Mouse (Mus musculus): ENCODE data around the gene Rwdd4a.

The Rwdd4a gene

DNA sequence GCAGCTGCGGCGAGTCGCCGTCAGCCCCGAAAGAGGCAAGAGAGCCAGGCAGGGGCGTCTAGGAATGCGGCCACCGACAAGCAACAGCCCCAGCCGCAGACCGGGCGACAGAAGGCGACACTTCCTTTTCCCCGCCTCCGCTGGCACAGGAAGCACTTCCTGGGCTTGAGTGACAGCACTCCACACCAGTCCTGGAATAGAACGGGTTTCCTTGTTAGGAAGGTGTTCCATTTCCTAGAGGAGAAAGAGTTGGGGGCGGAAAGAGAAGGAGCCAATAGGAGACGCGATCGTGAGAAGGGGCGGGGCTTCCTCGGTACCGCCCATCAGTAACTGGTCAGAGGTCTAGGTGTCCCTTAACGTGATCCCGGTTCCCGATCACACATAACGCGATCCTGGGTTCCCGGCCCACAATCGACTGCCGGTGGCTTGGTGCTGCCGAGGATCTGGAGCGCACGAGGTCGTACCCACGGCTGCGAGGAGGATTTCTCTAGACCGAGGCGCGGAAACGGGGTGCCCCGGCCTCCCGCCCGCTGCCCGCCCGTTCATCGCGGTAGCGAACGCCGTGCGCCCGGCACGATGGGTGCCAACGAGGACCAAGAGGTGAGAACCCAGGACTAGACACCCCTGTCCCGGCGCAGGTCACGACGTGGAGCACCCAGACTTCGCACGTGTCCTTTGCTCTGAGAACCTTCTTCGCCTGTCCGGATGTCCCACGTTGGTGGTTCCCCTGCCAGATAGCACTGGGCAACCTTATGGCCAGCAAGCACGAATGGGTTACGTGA, at the start of gene Rwdd4a, which contains the start of gene Trappc11:
Gene Rwdd4a, plus strand, starts transcription at position 321 of the 782 bp plus-strand sequence.
Gene Trappc11, minus strand, starts transcription at position 127 of the 782 bp plus-strand sequence.
- under 1% methylated on average over 65 of the region's 65 CpGs for WGBS

DNA sequence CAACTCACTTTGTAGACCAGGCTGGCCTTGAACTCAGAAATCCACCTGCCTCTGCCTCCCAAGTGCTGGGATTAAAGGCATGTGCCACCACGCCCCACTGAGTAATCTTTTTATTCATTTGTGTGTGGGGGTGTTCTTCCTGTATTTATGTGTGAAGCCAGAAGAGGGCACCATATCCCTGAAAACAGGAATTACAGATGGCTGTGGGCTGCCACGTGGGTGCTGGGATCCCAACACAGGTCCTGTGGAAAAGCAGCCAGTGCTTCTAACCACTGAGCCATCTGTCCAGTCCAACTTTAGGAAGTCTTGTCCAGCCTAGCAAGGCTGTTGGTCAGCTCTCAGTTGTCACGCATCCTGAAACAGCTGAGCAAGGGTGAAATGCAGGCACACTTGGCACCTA, 46.2 kb upstream of the Rwdd4a start:
- 93% methylated on average over 3 of the region's 3 CpGs for WGBS

- WGBS = 91% methylated on average over 12 of the region's 12 CpGs
These were observed 40.4 kb upstream of the Rwdd4a start for GRCm38 (mm10) chr8:47493106-47493505.

DNA sequence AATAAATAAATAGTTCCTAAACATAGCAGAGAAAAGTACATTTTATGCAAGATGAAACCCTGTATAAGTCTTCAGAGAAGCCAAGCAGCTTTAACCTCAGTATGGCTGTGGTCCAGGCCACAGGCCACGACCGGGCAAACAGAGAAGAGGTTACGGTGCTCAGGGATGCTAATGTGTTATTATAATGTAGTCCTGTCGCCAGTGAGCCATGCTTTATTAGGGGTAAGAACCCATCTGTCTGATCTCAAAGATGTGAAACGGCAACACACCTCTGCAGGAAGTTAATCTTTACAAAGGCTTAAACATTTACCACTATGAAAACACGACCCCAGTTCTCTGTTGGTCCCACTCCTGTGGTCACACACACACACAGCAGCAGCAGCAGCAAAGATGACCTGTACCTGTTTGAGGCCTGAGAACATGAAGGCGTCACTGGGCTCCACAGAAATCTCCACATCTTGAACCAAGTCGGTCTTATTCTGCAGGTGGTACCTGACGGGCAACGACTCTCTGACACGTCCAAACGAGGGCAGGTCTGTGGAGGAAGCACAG, 38.8 kb upstream of the Rwdd4a start:
- 88% methylated on average over 12 of the region's 12 CpGs for WGBS

DNA sequence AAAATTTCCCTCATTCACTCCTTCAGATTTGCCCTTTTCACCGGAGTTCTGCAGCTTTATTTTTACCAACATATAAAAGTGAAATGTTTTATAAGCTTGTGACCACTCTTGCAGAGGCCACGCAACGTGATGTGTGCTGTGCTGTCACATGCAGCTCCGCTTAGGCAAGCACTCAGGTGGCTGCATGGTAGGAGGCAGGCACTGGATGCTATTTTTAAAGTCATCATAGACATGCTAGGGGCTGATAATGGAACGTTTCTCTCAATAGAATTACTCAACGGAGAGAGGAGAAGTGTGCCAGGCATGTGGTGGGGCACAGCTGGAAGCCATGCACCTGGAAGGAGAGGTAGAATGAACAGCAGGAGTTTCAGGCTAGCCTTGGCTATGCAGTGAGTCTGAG, 38.0 kb upstream of the Rwdd4a start:
- 75% methylated on average over 6 of the region's 6 CpGs for WGBS

DNA sequence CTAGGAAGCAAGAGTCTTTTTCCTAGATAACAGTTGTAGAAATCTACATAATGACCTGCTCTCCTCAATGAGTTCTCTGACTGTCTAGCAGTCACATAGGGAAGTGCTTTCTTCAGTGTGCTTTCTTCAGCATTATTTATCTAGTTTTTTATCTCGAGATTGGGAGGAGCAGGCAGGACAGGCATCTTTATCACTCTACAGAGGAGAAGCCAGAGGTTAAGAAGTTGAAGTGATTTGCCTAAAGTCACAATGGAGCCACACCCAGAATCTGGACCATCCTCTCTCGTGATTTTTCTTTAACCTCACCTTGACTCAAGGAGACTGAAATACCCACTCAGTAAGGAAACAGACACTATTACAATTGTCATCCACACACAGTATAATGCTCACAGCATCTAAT, 31.5 kb upstream of the Rwdd4a start:
- 86% methylated on average over 2 of the region's 2 CpGs for WGBS

GRCm38 (mm10) chr8:47502546-47502945, 30.9 kb upstream of the Rwdd4a start:
- WGBS = 96% methylated on average over 13 of the region's 13 CpGs

GRCm38 (mm10) chr8:47505431-47505830, 28.0 kb upstream of the Rwdd4a start:
- WGBS = 90% methylated on average over 12 of the region's 12 CpGs

GRCm38 (mm10) chr8:47510930-47511329, 22.5 kb upstream of the Rwdd4a start:
- WGBS = 78% methylated on average over 9 of the region's 9 CpGs

DNA sequence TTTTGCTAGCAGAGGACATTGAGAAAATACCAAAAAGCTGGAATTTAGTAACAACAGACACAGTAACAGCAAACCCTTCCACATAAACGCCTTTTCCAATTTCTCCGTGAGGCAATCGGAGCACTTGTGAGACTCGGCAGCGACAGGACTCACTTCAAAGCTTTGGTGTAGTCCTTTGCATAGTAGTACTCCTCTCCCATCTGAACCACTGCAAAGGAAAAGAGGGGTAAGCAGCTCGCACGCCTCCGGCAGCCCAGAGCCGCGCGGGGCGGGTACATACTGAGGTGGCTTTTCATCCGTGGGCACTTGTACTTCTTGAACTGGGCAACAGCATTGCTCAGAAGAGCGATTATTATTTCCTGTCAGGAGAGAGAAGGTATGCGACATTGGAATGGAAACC, 19.9 kb upstream of the Rwdd4a start:
- WGBS = 96% methylated on average over 15 of the region's 15 CpGs

DNA sequence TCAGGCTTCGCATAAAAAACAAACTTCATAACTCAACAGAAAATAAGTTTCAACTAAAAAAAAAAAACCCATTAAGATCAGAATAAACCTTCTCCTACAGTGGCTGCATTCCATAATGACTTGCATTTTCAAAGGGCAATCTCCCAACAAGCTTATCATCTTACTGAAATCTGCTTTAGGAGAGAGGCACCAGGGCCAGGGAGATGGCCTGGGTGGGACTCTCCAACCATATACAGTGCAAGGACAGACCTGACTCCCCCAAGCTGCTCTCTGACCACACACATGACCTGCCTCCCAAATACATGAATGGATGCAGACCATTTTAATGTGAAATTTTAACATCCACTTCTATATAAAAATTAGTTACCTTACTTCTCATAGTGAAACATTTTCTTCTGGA, 5.4 kb upstream of the Rwdd4a start:
- 90% methylated on average over 1 of the region's 1 CpGs for WGBS

GRCm38 (mm10) chr8:47538323-47538722, 4.9 kb downstream of the Rwdd4a start:
- 82% methylated on average over 4 of the region's 4 CpGs for WGBS

- 96% methylated on average over 16 of the region's 16 CpGs for whole genome bisulfite sequencing
These were observed 9.3 kb downstream of the Rwdd4a start for GRCm38 (mm10) chr8:47542746-47543145.

DNA sequence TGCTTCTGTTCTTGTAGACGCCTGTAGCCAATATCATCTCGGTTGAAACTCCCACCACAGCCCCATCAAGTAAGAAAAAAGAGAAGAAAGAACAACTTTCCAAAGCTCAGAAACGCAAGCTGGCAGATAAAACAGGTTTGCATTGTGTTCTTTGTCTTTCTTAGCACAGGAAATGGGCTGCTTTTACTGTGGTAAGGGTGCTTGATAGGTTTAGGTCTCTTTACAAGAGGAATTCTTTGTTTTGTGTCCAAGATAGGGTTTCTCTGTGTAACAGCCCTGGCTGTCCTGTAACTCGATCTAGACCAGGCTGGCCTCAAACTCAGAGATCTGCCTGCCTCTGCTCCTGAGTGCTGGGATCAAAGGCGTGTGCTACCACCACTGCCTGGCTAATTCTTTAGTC, 10.6 kb downstream of the Rwdd4a start:
- 94% methylated on average over 5 of the region's 5 CpGs for WGBS

DNA sequence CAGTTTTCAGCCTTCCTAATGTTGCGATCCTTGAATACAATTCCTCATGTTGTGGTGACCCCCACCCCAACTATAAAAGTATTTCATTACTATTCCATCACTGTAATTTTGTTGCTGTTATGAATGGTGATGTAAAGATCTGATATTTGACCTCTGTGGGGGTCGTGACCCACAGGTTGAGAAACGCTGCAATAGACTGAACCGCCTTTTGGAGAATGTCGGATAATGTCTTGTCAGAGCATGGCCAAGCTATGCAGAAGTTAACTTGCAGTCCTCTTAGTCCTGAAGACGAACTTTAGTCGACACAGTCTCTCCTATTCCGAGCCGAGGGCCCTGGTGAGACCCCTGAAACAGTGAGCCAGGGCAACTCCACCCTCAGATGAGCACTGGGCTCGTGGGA, 13.6 kb downstream of the Rwdd4a start:
- 97% methylated on average over 10 of the region's 10 CpGs for WGBS

DNA sequence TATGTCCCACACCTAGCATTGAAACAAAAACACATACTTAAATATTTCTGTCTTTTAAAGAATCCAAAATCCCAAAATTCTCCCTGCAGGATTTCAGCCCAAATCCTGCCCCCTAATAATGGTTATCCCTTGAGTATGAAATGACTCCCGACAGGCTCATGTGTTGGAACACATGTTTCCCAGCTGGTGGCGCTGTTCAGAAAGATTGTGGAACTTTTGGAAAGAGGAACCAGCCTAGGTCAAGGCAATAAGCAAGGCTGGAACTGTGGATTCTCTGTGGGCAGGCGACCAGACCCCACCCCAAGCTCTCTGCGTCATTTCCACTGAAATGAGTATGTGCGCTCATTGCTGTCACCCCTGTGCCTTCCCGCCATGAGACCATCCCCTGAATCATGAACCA, 20.1 kb downstream of the Rwdd4a start:
- WGBS = 84% methylated on average over 6 of the region's 6 CpGs

- 79% methylated on average over 7 of the region's 7 CpGs for WGBS
These were observed 23.0 kb downstream of the Rwdd4a start for GRCm38 (mm10) chr8:47556446-47556845.

GRCm38 (mm10) chr8:47558274-47558673, 24.8 kb downstream of the Rwdd4a start:
- WGBS = 86% methylated on average over 7 of the region's 7 CpGs

- WGBS = 65% methylated on average over 7 of the region's 7 CpGs
These were observed 27.3 kb downstream of the Rwdd4a start for GRCm38 (mm10) chr8:47560801-47561200.

DNA sequence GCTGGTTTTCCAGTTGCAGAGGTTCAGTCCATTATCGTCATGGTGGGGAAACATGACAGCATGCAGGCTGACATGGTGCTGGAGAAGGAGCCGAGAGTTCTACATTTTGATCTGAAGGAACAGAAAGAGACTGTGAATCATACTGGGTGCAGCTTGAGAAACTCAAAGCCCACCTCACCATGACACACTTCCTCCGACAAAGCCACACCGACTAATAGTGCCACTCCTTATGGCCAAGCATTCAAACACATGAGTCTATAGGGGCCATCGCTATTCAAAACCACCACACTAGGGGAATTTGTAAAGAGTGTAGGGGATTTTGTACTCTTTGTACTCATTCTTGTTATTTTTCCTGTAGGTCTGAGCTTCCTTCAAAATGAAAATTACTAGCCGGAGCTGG, 33.1 kb downstream of the Rwdd4a start:
- 87% methylated on average over 6 of the region's 6 CpGs for WGBS

- WGBS = 71% methylated on average over 5 of the region's 5 CpGs
These were observed 34.6 kb downstream of the Rwdd4a start for GRCm38 (mm10) chr8:47568098-47568497.

DNA sequence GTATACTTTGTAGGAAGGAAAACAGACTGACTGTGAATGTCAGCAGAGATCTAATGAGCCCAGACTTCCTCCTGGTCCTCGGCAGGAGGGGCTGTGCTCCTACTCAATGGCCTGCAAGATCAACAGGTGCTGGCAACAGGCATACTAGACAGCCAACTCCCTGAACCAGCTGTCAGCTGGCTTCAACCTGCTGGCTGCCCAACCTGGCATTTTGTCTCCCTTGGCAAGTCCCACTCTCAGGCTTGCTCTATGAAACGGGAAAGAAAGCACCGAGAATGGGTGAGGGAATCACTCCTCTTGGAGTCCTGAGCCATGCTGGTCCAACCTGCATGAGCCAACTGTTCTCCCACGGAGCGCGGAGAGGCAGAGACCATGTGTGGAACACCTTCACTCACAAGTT, 36.7 kb downstream of the Rwdd4a start:
- WGBS = 78% methylated on average over 6 of the region's 6 CpGs

DNA sequence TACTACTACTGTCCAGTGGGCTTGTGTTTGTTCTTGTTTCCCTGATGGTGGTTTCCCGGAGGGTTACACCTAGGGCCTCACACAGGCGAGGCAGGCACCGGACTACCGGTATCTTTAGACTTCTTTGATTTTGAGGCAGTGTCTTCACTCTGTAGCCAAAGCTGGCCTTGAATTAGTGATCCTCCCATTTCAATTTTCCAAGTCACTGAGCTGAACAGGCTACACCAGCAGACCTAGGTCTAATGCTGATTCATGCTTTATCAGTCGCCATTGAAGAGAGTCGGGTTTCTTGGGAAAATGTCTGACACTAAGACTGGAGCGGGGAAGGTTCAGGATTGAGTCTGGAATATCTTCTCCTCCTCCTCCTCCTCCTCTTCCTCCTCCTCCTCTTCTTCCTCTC, 40.0 kb downstream of the Rwdd4a start:
- 90% methylated on average over 7 of the region's 7 CpGs for WGBS
